In genomic region chr12:103544213-103544612, GRCm38 (mm10) we compare ENCODE assay signal across 8 mouse cellular contexts. TPM values are rescaled to one million over a fixed set of nuclear protein-coding genes. Genes with fewer than 3 reads are reported as not detected.
DNase-seq lines count a peak whose midpoint lies in the region; ATAC-seq and TF ChIP-seq lines count a peak whose summit lies in the region.
"Had no signal": no experiment of that assay in that cellular context is flagged by ENCODE, and none has a peak within 500 bp of the region (broad histone marks: within the 10 kb centered on the region; RNA-seq: fewer than 3 reads in every experiment).

No protein-coding gene starts in this region.

- peak; percentile 62 for ATAC-seq in G1E (ENCODE audit: extremely low read depth, insufficient number of reproducible peaks, low FRiP score, poor library complexity, severe bottlenecking)
- peak; percentile 75 to 84 for ATAC-seq in hematopoietic stem cell, adult 5-6 weeks (replicated peaks in 1 of 2; ENCODE audit: insufficient read depth in 1 of 2, low FRiP score in 2 of 2, low TSS enrichment in 1 of 2, low read depth in 1 of 2, poor library complexity in 2 of 2, severe bottlenecking in 2 of 2)

- TF ChIP-seq CTCF in G1E (IDR thresholded peaks at IDR 0.05; ENCODE audit: low read depth, low read length), result peak; percentile 65; the same call in 1 of the 2 replicates

- H3K4me1 ChIP-seq in G1E (ENCODE audit: insufficient read depth, low read depth, low read length), result no peaks in the 10 kb centered on the region

- no peak overlapping the region for H3K4me3 ChIP-seq in G1E (ENCODE audit: low read depth, low read length)
- H3K4me3 ChIP-seq: erythroblast, embryonic 14.5 days had no signal

- DNase-seq in kidney, adult 18-20 months, result peak; percentile 20
- DNase-seq in kidney, postnatal 4 days, result no peak
- peak; percentile 22 to 33 for DNase-seq in B cell, adult 2 months
- DNase-seq in G1E (ENCODE audit: low spot score), result peak; percentile 22
- peak; percentile 27 for DNase-seq in telencephalon, adult 2 months (ENCODE audit: low read depth, low spot score)
- no peak for DNase-seq in thymus, adult 18-20 months

- no peaks in the 10 kb centered on the region for H3K27me3 ChIP-seq in G1E (ENCODE audit: insufficient read depth, low read length)

- no peaks in the 10 kb centered on the region for H3K9me3 ChIP-seq in G1E (replicated peaks)

- no peaks in the 10 kb centered on the region for H3K36me3 ChIP-seq in G1E (replicated peaks)

RNA-seq across cellular contexts. Expression of gene Ppp4r4, which starts 12.1 kb away (rescaled TPM):
- not detected in 2 replicates for total RNA-seq in G1E (2014; fragmentation: Nextera tagmentation)
- 0.05 TPM in 1 of 2 replicates, not detected in the other for total RNA-seq in G1E (2017)
- not detected in 2 replicates for polyA plus RNA-seq in G1E (2012)
- 0.13 and 0.45 TPM in 2 replicates for total RNA-seq in hematopoietic stem cell, adult 5-6 weeks (2017)
- polyA plus RNA-seq: erythroblast, embryonic 14.5 days had no signal

Comparison
In these comparisons a context has a peak if more than half of its experiments do, and no peak if none do; other contexts are left out.
1. DNase-seq: peak in kidney, adult 18-20 months (single experiment), B cell, adult 2 months (2 of 2), G1E (single experiment) and telencephalon, adult 2 months (single experiment); none in kidney, postnatal 4 days (0 of 2) and thymus, adult 18-20 months (0 of 2).